Mouse (Mus musculus) midbrain, embryonic 11.5 days (tissue): ENCODE data around the gene Kbtbd6. TPM values are rescaled to one million over a fixed set of nuclear protein-coding genes. Genes with fewer than 3 reads are reported as not detected.
"Not testable (repeated sequence)": the region's sequence is repeated elsewhere in the genome, so short reads cannot be mapped to it uniquely, and the experiment has no call there.

Source experiments
- ATAC-seq: fragments of 200-750 bp; cut with Nextera tagmentation; 2 replicates; pipeline ENCODE4 v1.8.0; 2017; ENCODE audit warnings: moderate TSS enrichment, moderate library complexity; ENCODE audit not compliant: low FRiP score
- DNase-seq: peaks from one replicate; pipeline ENCODE4 v3.0.0; 2015; ENCODE audit warnings: low spot score; ENCODE audit errors: missing footprints
- H3K27ac ChIP-seq: fragments of 300-500 bp; sonication (generic); 2 replicates; pipeline ENCODE4 v1.5.1; 2014; ENCODE audit warnings: low read depth, low read length
- H3K27me3 ChIP-seq: fragments of 300-500 bp; sonication (generic); 2 replicates; pipeline ENCODE4 v1.6.1; 2014; ENCODE audit warnings: mild to moderate bottlenecking, low read length, moderate library complexity, mixed read lengths; ENCODE audit not compliant: control insufficient read depth, insufficient read depth
- H3K36me3 ChIP-seq: fragments of 300-500 bp; sonication (generic); 2 replicates; pipeline ENCODE4 v1.6.1; 2014; ENCODE audit warnings: mild to moderate bottlenecking, low read length, moderate library complexity, mixed read lengths; ENCODE audit not compliant: control insufficient read depth, insufficient read depth
- H3K4me1 ChIP-seq: fragments of 300-500 bp; sonication (generic); 2 replicates; pipeline ENCODE4 v1.6.1; 2014; ENCODE audit warnings: low read length; ENCODE audit not compliant: control insufficient read depth, insufficient read depth
- H3K4me2 ChIP-seq: fragments of 300-500 bp; sonication (generic); 2 replicates; pipeline ENCODE4 v1.6.1; 2014; ENCODE audit warnings: mild to moderate bottlenecking, moderate library complexity
- H3K4me3 ChIP-seq: fragments of 300-500 bp; sonication (generic); 2 replicates; pipeline ENCODE4 v1.5.1; 2014; ENCODE audit warnings: low read depth, low read length
- H3K9ac ChIP-seq: fragments of 300-500 bp; sonication (generic); 2 replicates; pipeline ENCODE4 v1.6.1; 2014; ENCODE audit warnings: low read length
- H3K9me3 ChIP-seq: fragments of 300-500 bp; sonication (generic); 2 replicates; pipeline ENCODE4 v1.6.1; 2016; ENCODE audit warnings: low read length; ENCODE audit not compliant: control insufficient read depth
- WGBS: fragments of 180-500 bp; shearing (Covaris S2); extraction: QIAGEN DNeasy Blood & Tissue Kit; methylation state at CpG from one replicate; pipeline ENCODE4 v1.1.7; 2014; 5-methylcytosine and 5-hydroxymethylcytosine counted together
- polyA plus RNA-seq: library from polyadenylated mRNA; unstranded; fragments of >200 nt; fragmentation: Nextera tagmentation; extraction: Ambion mirVana; gene quantifications from 2 replicates; pipeline ENCODE4 v1.2.1, GENCODE M21; 2014

Gene Kbtbd6
- polyA plus RNA-seq, 1 experiment from 2014 or later: 5.1 TPM

DNA sequence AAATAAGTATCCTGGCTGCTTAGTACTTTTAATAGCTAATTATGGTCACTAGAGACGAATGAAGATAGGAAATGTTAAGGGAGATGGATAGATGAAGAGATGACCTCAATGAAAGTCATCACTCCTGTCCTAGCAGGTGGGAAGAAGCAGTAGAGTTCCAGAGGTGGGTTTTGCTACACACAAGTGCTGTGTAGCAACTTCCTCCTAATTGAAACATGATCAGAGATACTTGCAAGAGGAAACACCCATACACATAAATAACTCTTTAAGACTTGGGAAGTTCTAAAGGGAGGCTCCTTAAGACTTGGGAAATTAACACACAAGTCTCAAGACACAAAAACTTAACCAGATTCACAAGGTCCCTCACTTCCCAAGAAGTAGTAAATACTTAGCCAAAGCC is 17.6 kb upstream of the Kbtbd6 start:
- Histone ChIP-seq H3K4me1 (no peaks in the 10 kb centered on the region), H3K9ac (no peak overlapping the region), H3K27me3 (no peaks in the 10 kb centered on the region), H3K27ac (no peak overlapping the region), H3K4me2 (no peak overlapping the region), H3K36me3 (no peaks in the 10 kb centered on the region), H3K9me3 (no peaks in the 10 kb centered on the region), H3K4me3 (no peak overlapping the region)
- DNase-seq (no peak), ATAC-seq (no peak)
- 89% methylated on average over 1 of the region's 1 CpGs for WGBS

DNA sequence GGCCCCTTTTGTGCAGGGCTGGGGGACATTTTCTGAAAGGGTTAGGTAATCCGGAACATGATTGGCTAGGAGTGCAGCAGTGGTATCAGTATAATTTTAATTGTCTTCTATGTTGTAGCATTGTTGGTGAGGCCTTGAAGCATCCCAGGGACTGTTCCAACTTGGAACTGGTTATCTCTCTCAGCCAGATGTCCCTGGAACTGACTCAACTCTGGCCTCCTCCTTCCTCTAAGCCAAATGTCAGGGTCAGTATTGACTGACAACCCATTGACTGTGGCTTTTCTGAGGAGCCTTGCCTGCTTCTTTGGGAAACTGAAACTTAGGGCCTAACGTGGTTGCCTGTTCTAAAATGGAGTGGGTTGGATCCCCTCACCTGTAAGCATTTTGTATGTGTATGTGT is 11.0 kb upstream of the Kbtbd6 start:
- H3K36me3 ChIP-seq: no peaks in the 10 kb centered on the region
- 88% methylated on average over 2 of the region's 2 CpGs for WGBS
- H3K4me3 ChIP-seq: no peak overlapping the region
- no peaks in the 10 kb centered on the region for H3K9me3 ChIP-seq
- no peak overlapping the region for H3K4me2 ChIP-seq
- no peak overlapping the region for H3K9ac ChIP-seq
- no peak for ATAC-seq
- peak; percentile 44 for DNase-seq
- peaks cover 9% of the 10 kb centered on the region; the same call in 1 of the 2 replicates for H3K4me1 ChIP-seq
- H3K27ac ChIP-seq: no peak overlapping the region
- H3K27me3 ChIP-seq: no peaks in the 10 kb centered on the region

DNA sequence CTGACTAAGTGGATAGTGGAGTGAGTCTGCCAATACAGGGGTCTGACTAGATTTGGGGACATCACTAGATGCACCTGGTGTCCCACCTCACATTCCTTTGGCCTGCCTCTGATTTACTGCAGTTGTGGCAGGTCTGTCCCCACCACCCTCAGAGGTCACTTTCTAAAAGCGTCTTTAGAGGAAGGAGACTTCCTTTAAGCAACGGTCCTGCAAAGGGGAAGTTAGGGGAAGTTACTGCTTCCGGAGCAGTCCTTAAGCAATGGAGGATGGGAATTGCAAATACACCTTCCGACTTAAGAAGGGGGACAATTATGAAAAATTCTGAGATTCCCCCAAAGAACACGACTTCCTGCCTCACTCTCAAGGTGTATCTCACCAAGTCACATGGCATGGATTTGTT is 10.2 kb upstream of the Kbtbd6 start:
- no peak overlapping the region for H3K27ac ChIP-seq
- 91% methylated on average over 5 of the region's 5 CpGs for WGBS
- DNase-seq (no peak), ATAC-seq (no peak)
- H3K9me3 ChIP-seq: no peaks in the 10 kb centered on the region
- no peak overlapping the region for H3K4me2 ChIP-seq
- H3K4me1 ChIP-seq: peaks cover 12% of the 10 kb centered on the region; the same call in 1 of the 2 replicates
- no peak overlapping the region for H3K4me3 ChIP-seq
- H3K27me3 ChIP-seq: no peaks in the 10 kb centered on the region
- no peak overlapping the region for H3K9ac ChIP-seq
- H3K36me3 ChIP-seq: no peaks in the 10 kb centered on the region

DNA sequence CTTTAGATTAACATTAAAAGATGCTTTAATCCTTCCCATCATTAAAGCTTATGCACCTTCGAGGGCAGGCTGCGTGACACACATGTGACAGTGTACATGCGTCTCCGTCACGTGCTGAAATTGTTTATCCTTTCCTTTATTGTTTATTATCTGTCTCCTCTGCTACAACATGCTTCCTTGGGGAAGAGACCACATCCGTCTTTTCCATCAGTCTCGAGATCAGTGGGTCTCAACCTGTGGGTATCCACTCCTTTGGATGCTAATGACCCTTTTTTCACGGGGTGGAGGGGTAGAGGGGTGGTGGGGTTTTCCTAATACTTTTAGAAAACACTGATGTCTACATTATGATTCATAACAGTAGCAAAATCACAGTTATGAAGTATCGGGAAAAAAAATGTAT is 7.0 kb upstream of the Kbtbd6 start:
- Histone ChIP-seq H3K4me3 (no peak overlapping the region), H3K9ac (no peak overlapping the region), H3K4me2 (peak overlapping the region; percentile 48), H3K27ac (no peak overlapping the region), H3K4me1 (peaks cover 12% of the 10 kb centered on the region; the same call in 1 of the 2 replicates), H3K9me3 (no peaks in the 10 kb centered on the region), H3K27me3 (no peaks in the 10 kb centered on the region; the same call in 1 of the 2 replicates), H3K36me3 (no peaks in the 10 kb centered on the region)
- DNase-seq (no peak), ATAC-seq (peak; percentile 54)
- WGBS: 85% methylated on average over 9 of the region's 9 CpGs

DNA sequence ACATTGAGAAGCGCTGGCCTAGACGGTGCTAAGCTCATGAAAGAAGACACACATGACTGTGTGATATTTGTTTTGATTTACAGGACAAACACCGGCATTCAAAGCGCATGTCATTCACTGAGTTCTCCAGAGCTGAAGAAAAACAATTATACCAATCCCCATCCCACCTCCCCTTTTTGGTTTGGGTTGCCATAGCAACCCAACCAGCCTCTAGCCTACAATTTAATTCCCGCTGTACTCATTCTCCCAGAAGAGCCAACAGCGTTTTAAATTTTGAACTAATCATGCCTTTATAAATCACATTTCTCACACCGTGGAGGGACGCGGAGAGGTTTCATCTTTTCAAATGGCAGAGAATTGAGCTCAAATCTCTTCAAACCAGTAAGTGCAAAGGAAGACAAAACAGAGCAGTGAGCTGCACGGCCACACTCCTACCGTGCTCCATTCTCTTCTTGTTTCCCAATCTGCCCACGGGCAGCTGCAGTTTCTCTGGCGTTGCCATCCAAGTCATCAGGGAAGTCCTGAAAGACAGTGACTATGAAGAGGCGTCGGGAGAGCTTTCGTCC is 6.5 kb upstream of the Kbtbd6 start:
- ATAC-seq (peak; percentile 77), DNase-seq (peak; percentile 91)
- Histone ChIP-seq H3K9me3 (no peaks in the 10 kb centered on the region), H3K4me1 (peaks cover 12% of the 10 kb centered on the region; the same call in 1 of the 2 replicates), H3K9ac (peak overlapping the region; percentile 48), H3K36me3 (no peaks in the 10 kb centered on the region), H3K4me2 (peak overlapping the region; percentile 48), H3K4me3 (peak overlapping the region; percentile 15; the same call in 1 of the 2 replicates), H3K27ac (peak overlapping the region; percentile 35), H3K27me3 (no peaks in the 10 kb centered on the region; the same call in 1 of the 2 replicates)
- WGBS: 23% methylated on average over 16 of the region's 16 CpGs

DNA sequence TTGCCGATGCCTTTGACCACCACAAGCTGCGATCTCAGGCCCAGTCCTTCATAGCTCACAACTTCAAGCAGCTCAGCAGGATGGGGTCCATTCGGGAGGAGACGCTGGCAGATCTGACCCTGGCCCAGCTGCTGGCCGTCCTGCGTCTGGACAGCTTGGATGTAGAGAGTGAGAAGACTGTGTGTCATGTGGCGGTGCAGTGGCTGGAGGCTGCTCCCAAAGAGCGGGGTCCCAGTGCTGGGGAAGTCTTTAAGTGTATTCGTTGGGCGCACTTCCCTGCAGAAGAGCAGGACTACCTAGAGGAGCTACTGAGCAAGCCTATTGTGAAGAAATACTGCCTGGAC is 928 bp downstream of the Kbtbd6 start:
- not testable (repeated sequence) for H3K9me3 ChIP-seq, H3K4me2 ChIP-seq, H3K36me3 ChIP-seq, H3K27me3 ChIP-seq, H3K27ac ChIP-seq, H3K9ac ChIP-seq, H3K4me3 ChIP-seq, DNase-seq, H3K4me1 ChIP-seq
- ATAC-seq: peak; percentile 42; the same call in 1 of the 2 replicates
- WGBS: 89% methylated on average over 5 of the region's 10 CpGs

DNA sequence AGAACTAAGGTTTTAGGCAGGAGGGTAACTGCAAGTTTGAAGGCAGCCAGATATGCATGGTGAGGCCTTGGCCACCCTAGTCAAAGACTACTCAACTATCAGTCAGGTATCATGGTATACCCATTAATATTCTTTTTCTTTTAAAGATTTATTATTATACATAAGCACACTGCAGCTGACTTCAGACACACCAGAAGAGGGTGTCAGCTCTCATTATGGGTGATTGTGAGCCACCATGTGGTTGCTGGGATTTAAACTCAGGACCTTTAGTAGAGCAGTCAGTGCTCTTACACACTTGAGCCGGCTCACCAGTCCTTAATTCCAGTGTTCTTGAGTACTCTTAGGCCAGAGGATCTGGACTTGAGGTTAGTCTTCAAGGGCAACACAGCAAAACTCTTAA is 8.8 kb downstream of the Kbtbd6 start:
- Histone ChIP-seq H3K27ac (no peak overlapping the region), H3K27me3 (no peaks in the 10 kb centered on the region), H3K9ac (no peak overlapping the region), H3K4me2 (no peak overlapping the region), H3K36me3 (peaks cover 7% of the 10 kb centered on the region; the same call in 1 of the 2 replicates), H3K9me3 (no peaks in the 10 kb centered on the region), H3K4me1 (no peaks in the 10 kb centered on the region), H3K4me3 (no peak overlapping the region)
- no peak for ATAC-seq
- DNase-seq: peak; percentile 60
- WGBS: 91% methylated on average over 1 of the region's 1 CpGs

DNA sequence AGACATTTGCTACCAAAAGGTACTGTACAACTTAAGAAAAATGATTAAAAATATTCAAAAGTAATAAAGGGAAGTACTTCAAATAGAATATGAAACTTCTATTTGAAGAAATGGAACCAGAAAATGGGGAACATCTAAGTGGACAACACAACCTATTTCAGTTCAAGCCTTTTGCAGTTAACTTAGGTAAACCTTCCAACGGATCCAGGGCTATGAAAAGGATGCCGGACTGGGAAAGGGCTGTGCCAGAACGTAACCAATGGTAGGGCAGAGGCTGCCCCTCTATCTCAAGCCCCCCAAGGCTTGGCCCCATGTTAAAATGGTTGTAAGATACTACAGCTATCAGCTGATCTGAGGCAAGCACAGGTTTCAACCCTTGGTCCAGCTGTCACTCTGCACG is 9.4 kb downstream of the Kbtbd6 start:
- no peak for ATAC-seq
- peak; percentile 28 for DNase-seq
- H3K9me3 ChIP-seq: no peaks in the 10 kb centered on the region
- no peak overlapping the region for H3K4me3 ChIP-seq
- H3K27me3 ChIP-seq: no peaks in the 10 kb centered on the region
- 87% methylated on average over 4 of the region's 4 CpGs for WGBS
- H3K27ac ChIP-seq: no peak overlapping the region
- no peaks in the 10 kb centered on the region for H3K4me1 ChIP-seq
- H3K36me3 ChIP-seq: peaks cover 10% of the 10 kb centered on the region; the same call in 1 of the 2 replicates
- H3K9ac ChIP-seq: no peak overlapping the region
- no peak overlapping the region for H3K4me2 ChIP-seq

DNA sequence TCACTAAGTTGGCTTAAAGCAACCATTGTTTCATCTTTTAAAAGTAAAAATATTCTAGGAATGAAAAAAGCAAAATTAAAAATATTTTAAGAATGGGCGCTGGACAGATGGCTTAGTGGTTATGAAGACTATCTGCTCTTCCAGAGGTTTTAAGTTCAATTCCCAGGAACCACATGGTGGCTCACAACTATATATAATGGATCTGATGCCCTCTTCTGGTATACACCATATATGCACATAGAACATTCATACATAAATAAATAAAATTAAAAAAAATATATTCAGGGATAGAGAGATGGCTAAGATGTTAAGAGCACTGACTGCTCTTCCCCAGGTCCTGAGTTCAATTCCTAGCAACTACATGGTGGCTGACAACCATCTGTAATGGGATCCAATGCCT is 14.0 kb downstream of the Kbtbd6 start:
- H3K4me2 ChIP-seq: no peak overlapping the region
- H3K9ac ChIP-seq: no peak overlapping the region
- H3K36me3 ChIP-seq: peaks cover 18% of the 10 kb centered on the region
- DNase-seq: no peak
- no peak overlapping the region for H3K27ac ChIP-seq
- WGBS: 91% methylated on average over 1 of the region's 1 CpGs
- no peaks in the 10 kb centered on the region for H3K9me3 ChIP-seq
- no peaks in the 10 kb centered on the region for H3K4me1 ChIP-seq
- no peaks in the 10 kb centered on the region for H3K27me3 ChIP-seq
- no peak overlapping the region for H3K4me3 ChIP-seq
- ATAC-seq: no peak
